Comparison of ENCODE assay signal across 7 mouse cellular contexts in genomic region chr10:87596361-87597074, GRCm38 (mm10).
DNase-seq lines count a peak whose midpoint lies in the region.

No protein-coding gene starts in this region.

- DNase-seq in 3T3-L1 (ENCODE audit: low read depth, low spot score) (peak; percentile 75), A20 (ENCODE audit: low read depth, low spot score) (peak; percentile 65)
- DNase-seq in brain, embryonic 18.5 days (ENCODE audit: low read depth, low spot score): peak; percentile 18
- peak; percentile 4 to 21 for DNase-seq in frontal cortex, postnatal 14 days (ENCODE audit: low spot score in 2 of 2)
- peak; percentile 11 to 76 for DNase-seq in layer of hippocampus, adult 18-20 months (ENCODE audit: low spot score in 2 of 2)
- peak; percentile 59 for DNase-seq in lung, postnatal 36 days
- peak; percentile 43 to 63 for DNase-seq in right cerebral cortex, postnatal 10 days (ENCODE audit: low spot score in 2 of 2)

Comparison
In these comparisons a context has a peak if more than half of its experiments do, and no peak if none do; other contexts are left out.
1. Peak in every context shown above with its lines: DNase-seq.
2. DNase-seq: peak in every context shown above with its lines; median percentile 75 in 3T3-L1; 65 in A20; 59 in lung, postnatal 36 days; 53 in right cerebral cortex, postnatal 10 days; 44 in layer of hippocampus, adult 18-20 months; 18 in brain, embryonic 18.5 days; 12 in frontal cortex, postnatal 14 days.